Mouse (Mus musculus) liver, postnatal 0 days (tissue): ENCODE measurements around the gene Kcnc4. TPM values are rescaled to one million over a fixed set of nuclear protein-coding genes. Genes with fewer than 3 reads are reported as not detected.

Experiments
- ATAC-seq: fragments of 200-750 bp; cut with Nextera tagmentation; 2 replicates; pipeline ENCODE4 v1.8.0; 2017; ENCODE audit warnings: mild to moderate bottlenecking, moderate library complexity
- DNase-seq: peaks from one replicate; pipeline ENCODE4 v3.0.0-alpha.2; 2016
- H3K27ac ChIP-seq: fragments of 300-500 bp; sonication (generic); 2 replicates; pipeline ENCODE4 v1.5.1; 2014; ENCODE audit warnings: antibody characterized with exemption, moderate library complexity, mild to moderate bottlenecking, low read depth
- H3K27me3 ChIP-seq: fragments of 300-500 bp; sonication (generic); 2 replicates; pipeline ENCODE4 v1.6.1; 2014; ENCODE audit warnings: low read length, control low read depth, mixed read lengths; ENCODE audit not compliant: insufficient read depth
- H3K36me3 ChIP-seq: fragments of 300-500 bp; sonication (generic); replicated peaks from 2 replicates; pipeline ENCODE4 v1.6.1; 2014; ENCODE audit warnings: mild to moderate bottlenecking, control low read depth, low read length, moderate library complexity, mixed read lengths; ENCODE audit not compliant: insufficient read depth
- H3K4me1 ChIP-seq: fragments of 300-500 bp; sonication (generic); 2 replicates; pipeline ENCODE4 v1.6.1; 2014; ENCODE audit warnings: antibody characterized with exemption, mild to moderate bottlenecking, control low read depth; ENCODE audit not compliant: insufficient read depth
- H3K4me2 ChIP-seq: fragments of 300-500 bp; sonication (generic); 2 replicates; pipeline ENCODE4 v1.6.1; 2014; ENCODE audit warnings: low read depth, mild to moderate bottlenecking, low read length, moderate library complexity, mixed read lengths
- H3K4me3 ChIP-seq: fragments of 300-500 bp; sonication (generic); 2 replicates; pipeline ENCODE4 v1.5.1; 2014; ENCODE audit warnings: low read depth, low read length
- H3K9ac ChIP-seq: fragments of 300-500 bp; sonication (generic); replicated peaks from 2 replicates; pipeline ENCODE4 v1.6.1; 2014; ENCODE audit warnings: mild to moderate bottlenecking, moderate library complexity
- H3K9me3 ChIP-seq: fragments of 300-500 bp; sonication (generic); 2 replicates; pipeline ENCODE4 v1.6.1; 2016; ENCODE audit warnings: mild to moderate bottlenecking, control low read depth, low read length, mixed read lengths
- CTCF ChIP-seq: sonication (generic); IDR thresholded peaks from 2 replicates; pipeline ENCODE4 v1.5.1; 2016; ENCODE audit warnings: antibody characterized with exemption, low read depth
- EP300 ChIP-seq: IDR thresholded peaks from 2 replicates; pipeline ENCODE4 v1.6.1; 2016; ENCODE audit warnings: antibody characterized with exemption, low read depth, mild to moderate bottlenecking
- WGBS: fragments of 180-500 bp; shearing (Covaris S2); extraction: QIAGEN DNeasy Blood & Tissue Kit; methylation state at CpG from one replicate; pipeline ENCODE4 v1.1.7; 2014; ENCODE audit not compliant: insufficient replicate concordance; 5-methylcytosine and 5-hydroxymethylcytosine counted together
- polyA plus RNA-seq: library from polyadenylated mRNA; unstranded; fragments of >200 nt; fragmentation: Nextera tagmentation; extraction: Ambion mirVana; gene quantifications from 2 replicates; pipeline ENCODE4 v1.2.1, GENCODE M21; 2015

Gene Kcnc4
- polyA plus RNA-seq, 1 experiment from 2014 or later, result not detected

- Histone ChIP-seq H3K9me3 (no peaks in the 10 kb centered on the region), H3K36me3 (no peaks in the 10 kb centered on the region), H3K27me3 (no peaks in the 10 kb centered on the region), H3K4me1 (no peaks in the 10 kb centered on the region), H3K9ac (no peak overlapping the region), H3K4me3 (no peak overlapping the region), H3K4me2 (no peak overlapping the region), H3K27ac (no peak overlapping the region)
- WGBS, result 52% methylated on average over 2 of the region's 2 CpGs
- TF ChIP-seq CTCF (no peak), EP300 (no peak)
- DNase-seq, result no peak
- no peak for ATAC-seq
These were observed 44.4 kb upstream of the Kcnc4 start for GRCm38 (mm10) chr3:107503716-107504115.

- no peak for DNase-seq
- no peak overlapping the region for H3K4me2 ChIP-seq
- no peak for ATAC-seq
- no peak overlapping the region for H3K4me3 ChIP-seq
- no peaks in the 10 kb centered on the region for H3K27me3 ChIP-seq
- H3K9ac ChIP-seq, result no peak overlapping the region
- no peak overlapping the region for H3K27ac ChIP-seq
- TF ChIP-seq EP300 (no peak), CTCF (no peak)
- H3K4me1 ChIP-seq, result no peaks in the 10 kb centered on the region
- H3K36me3 ChIP-seq, result no peaks in the 10 kb centered on the region
- 54% methylated on average over 7 of the region's 7 CpGs for WGBS
- no peaks in the 10 kb centered on the region for H3K9me3 ChIP-seq
These were observed 42.4 kb upstream of the Kcnc4 start for GRCm38 (mm10) chr3:107501702-107502151.

- no peaks in the 10 kb centered on the region for H3K4me1 ChIP-seq
- ATAC-seq (no peak), DNase-seq (no peak)
- no peak overlapping the region for H3K4me3 ChIP-seq
- TF ChIP-seq CTCF (no peak), EP300 (no peak)
- no peaks in the 10 kb centered on the region for H3K9me3 ChIP-seq
- no peak overlapping the region for H3K27ac ChIP-seq
- H3K4me2 ChIP-seq, result no peak overlapping the region
- 82% methylated on average over 11 of the region's 11 CpGs for WGBS
- H3K36me3 ChIP-seq, result no peaks in the 10 kb centered on the region
- no peak overlapping the region for H3K9ac ChIP-seq
- H3K27me3 ChIP-seq, result no peaks in the 10 kb centered on the region
These were observed 40.9 kb upstream of the Kcnc4 start for GRCm38 (mm10) chr3:107500301-107500700.

- H3K27ac ChIP-seq, result no peak overlapping the region
- no peaks in the 10 kb centered on the region for H3K36me3 ChIP-seq
- no peak for ATAC-seq
- no peak for TF ChIP-seq EP300
- no peak for TF ChIP-seq CTCF
- H3K4me2 ChIP-seq, result no peak overlapping the region
- no peak for DNase-seq
- H3K9ac ChIP-seq, result no peak overlapping the region
- H3K4me3 ChIP-seq, result no peak overlapping the region
- no peaks in the 10 kb centered on the region for H3K27me3 ChIP-seq
- no peaks in the 10 kb centered on the region for H3K9me3 ChIP-seq
- H3K4me1 ChIP-seq, result no peaks in the 10 kb centered on the region
- 71% methylated on average over 13 of the region's 13 CpGs for WGBS
These were observed 36.9 kb upstream of the Kcnc4 start for GRCm38 (mm10) chr3:107496086-107496850.

GRCm38 (mm10) chr3:107495524-107495923 is 36.2 kb upstream of the Kcnc4 start:
- Histone ChIP-seq H3K27me3 (no peaks in the 10 kb centered on the region), H3K9ac (no peak overlapping the region), H3K4me1 (no peaks in the 10 kb centered on the region), H3K36me3 (no peaks in the 10 kb centered on the region), H3K27ac (no peak overlapping the region), H3K4me2 (no peak overlapping the region), H3K4me3 (no peak overlapping the region), H3K9me3 (no peaks in the 10 kb centered on the region)
- DNase-seq (no peak), ATAC-seq (no peak)
- WGBS, result 79% methylated on average over 6 of the region's 6 CpGs
- TF ChIP-seq CTCF, result no peak
- no peak for TF ChIP-seq EP300

GRCm38 (mm10) chr3:107491459-107491858 is 32.1 kb upstream of the Kcnc4 start:
- no peak for TF ChIP-seq EP300
- Histone ChIP-seq H3K27ac (no peak overlapping the region), H3K9me3 (no peaks in the 10 kb centered on the region), H3K4me2 (no peak overlapping the region), H3K4me1 (no peaks in the 10 kb centered on the region), H3K27me3 (no peaks in the 10 kb centered on the region), H3K9ac (no peak overlapping the region; the same call in 1 of the 2 replicates), H3K36me3 (no peaks in the 10 kb centered on the region), H3K4me3 (no peak overlapping the region)
- WGBS, result 53% methylated on average over 6 of the region's 6 CpGs
- ATAC-seq, result no peak
- no peak for DNase-seq
